Mouse (Mus musculus) erythroid progenitor cell, adult 5-6 weeks (primary cell): ENCODE measurements around the gene Hoxb5. TPM values are rescaled to one million over a fixed set of nuclear protein-coding genes. Genes with fewer than 3 reads are reported as not detected.

Experiments used
- ATAC-seq: replicated peaks from 2 replicates; pipeline ENCODE4 v1.8.0; 2016; ENCODE audit warnings: moderate number of reproducible peaks, mild to moderate bottlenecking, moderate TSS enrichment, inconsistent platforms; ENCODE audit not compliant: poor library complexity, low FRiP score, severe bottlenecking
- total RNA-seq, 2 experiments: library from RNA; stranded (forward) in 1 of 2; stranded (reverse) in 1 of 2; fragments of 150-400 nt in 1 of 2; fragments of 186-747, 209-891 nt in 1 of 2; gene quantifications; 2 replicates each; pipeline versions ENCODE4 v1.2.3 to v1.2.4; 2015 to 2017; ENCODE audit warnings: low replicate concordance in 2 of 2

Gene Hoxb5
- total RNA-seq, 2 experiments from 2014 or later: not detected

- ATAC-seq: no peak
Measured at GRCm38 (mm10) chr11:96332105-96332504, 29.0 kb downstream of the Hoxb5 start.

- no peak for ATAC-seq
Measured at GRCm38 (mm10) chr11:96332618-96333032, 29.5 kb downstream of the Hoxb5 start.

- ATAC-seq: no peak
Measured at GRCm38 (mm10) chr11:96333241-96334001, 30.3 kb downstream of the Hoxb5 start.

GRCm38 (mm10) chr11:96334002-96334364, 30.8 kb downstream of the Hoxb5 start:
- ATAC-seq: no peak

GRCm38 (mm10) chr11:96334998-96335397, 31.9 kb downstream of the Hoxb5 start:
- ATAC-seq: no peak

- ATAC-seq: no peak
Measured at GRCm38 (mm10) chr11:96336597-96336996, 33.5 kb downstream of the Hoxb5 start.

- ATAC-seq: no peak
Measured at GRCm38 (mm10) chr11:96337026-96337425, 33.9 kb downstream of the Hoxb5 start.

GRCm38 (mm10) chr11:96338957-96339855, 36.1 kb downstream of the Hoxb5 start:
- ATAC-seq: no peak

GRCm38 (mm10) chr11:96340698-96341365, 37.7 kb downstream of the Hoxb5 start:
- no peak for ATAC-seq

- no peak for ATAC-seq
Measured at GRCm38 (mm10) chr11:96341701-96342575, 38.8 kb downstream of the Hoxb5 start.

GRCm38 (mm10) chr11:96342576-96342930, 39.4 kb downstream of the Hoxb5 start:
- no peak for ATAC-seq

- no peak for ATAC-seq
Measured at GRCm38 (mm10) chr11:96343206-96343745, 40.1 kb downstream of the Hoxb5 start.

- no peak for ATAC-seq
Measured at GRCm38 (mm10) chr11:96344061-96344877, 41.1 kb downstream of the Hoxb5 start.

GRCm38 (mm10) chr11:96344878-96345159, 41.7 kb downstream of the Hoxb5 start:
- no peak for ATAC-seq

GRCm38 (mm10) chr11:96345220-96345892, 42.2 kb downstream of the Hoxb5 start:
- ATAC-seq: no peak

- no peak for ATAC-seq
Measured at GRCm38 (mm10) chr11:96345893-96346806, 43.0 kb downstream of the Hoxb5 start.

GRCm38 (mm10) chr11:96346916-96347520, 43.9 kb downstream of the Hoxb5 start:
- no peak for ATAC-seq
